Mouse (Mus musculus): ENCODE results near the gene Rpl14.

- TF ChIP-seq POLR2A (IDR thresholded peaks at IDR 0.05; ENCODE audit: borderline replicate concordance, extremely low read depth, insufficient read depth, insufficient read length, poor library complexity, severe bottlenecking) (no peak), CTCF (IDR thresholded peaks at IDR 0.05; ENCODE audit: borderline replicate concordance, extremely low read depth, insufficient read depth, insufficient read length) (peak; percentile 24; the same call in 1 of the 2 replicates)
Measured at GRCm38 (mm10) chr9:120575748-120576661, 4.8 kb downstream of the Rpl14 start.
